Mouse (Mus musculus) right cerebral cortex, adult 2 months (tissue): ENCODE data around the gene Abtb1.
A peak's percentile ranks its signal among the peaks of the same experiment; 100 is the strongest.

Source experiments
- DNase-seq, 2 experiments: peaks; one replicate each; pipeline ENCODE4 v3.0.0; 2021 to 2022; ENCODE audit warnings: low spot score in 2 of 2

Gene Abtb1

GRCm38 (mm10) chr6:88841781-88842689 is at the start of gene Abtb1:
TSS of gene Abtb1 (minus strand) at chr6:88841984.
- peak; percentile 98 for DNase-seq

DNA sequence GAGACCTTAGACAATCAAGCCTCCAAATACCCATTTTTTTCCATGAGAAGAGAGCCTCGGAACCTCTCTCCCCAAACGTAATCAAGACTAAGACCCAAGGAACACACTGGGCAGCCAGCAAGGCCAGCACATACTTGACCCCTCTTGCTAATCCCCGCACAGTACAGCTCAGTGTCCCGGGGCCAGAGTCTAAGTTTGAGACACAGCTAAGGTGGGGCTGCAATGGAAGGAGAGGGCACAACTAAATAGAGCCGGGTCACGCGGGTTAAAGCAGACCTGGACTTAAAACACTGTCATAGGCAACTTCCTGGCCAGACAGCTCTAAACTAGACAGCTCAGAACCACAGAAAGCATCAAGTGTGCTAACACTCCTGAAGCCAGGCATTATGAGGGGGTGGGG is 49.0 kb upstream of the Abtb1 start:
- no peak for DNase-seq

GRCm38 (mm10) chr6:88889410-88890042 is 47.7 kb upstream of the Abtb1 start:
- no peak for DNase-seq

DNA sequence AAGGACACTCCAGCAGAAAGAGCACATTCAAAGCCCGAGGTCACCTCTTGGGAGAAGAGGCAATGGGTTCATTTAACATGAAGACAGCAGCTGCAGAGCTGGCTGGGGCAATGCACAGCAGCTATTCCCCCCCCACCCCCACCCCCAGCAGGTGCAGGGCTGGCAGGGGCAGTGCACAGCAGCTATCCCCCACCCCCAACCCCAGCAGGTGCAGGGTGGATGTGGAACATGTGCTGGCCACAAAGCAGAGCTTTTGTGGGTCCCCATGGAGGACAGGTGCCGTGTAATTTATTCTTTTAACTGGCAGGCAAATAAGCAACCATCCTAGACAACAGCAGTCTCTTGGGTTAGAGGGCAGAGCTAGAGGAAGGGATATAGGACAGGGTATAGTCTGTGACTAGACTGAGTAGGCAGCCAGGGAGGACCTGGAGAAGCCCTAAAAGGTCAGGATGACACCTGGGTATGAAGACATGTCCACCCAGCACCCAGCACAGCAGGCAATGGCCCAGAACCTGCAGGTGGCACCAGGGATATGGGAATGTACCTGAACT is 44.7 kb upstream of the Abtb1 start:
- no peak for DNase-seq

GRCm38 (mm10) chr6:88885644-88886416 is 44.0 kb upstream of the Abtb1 start:
- no peak for DNase-seq

DNA sequence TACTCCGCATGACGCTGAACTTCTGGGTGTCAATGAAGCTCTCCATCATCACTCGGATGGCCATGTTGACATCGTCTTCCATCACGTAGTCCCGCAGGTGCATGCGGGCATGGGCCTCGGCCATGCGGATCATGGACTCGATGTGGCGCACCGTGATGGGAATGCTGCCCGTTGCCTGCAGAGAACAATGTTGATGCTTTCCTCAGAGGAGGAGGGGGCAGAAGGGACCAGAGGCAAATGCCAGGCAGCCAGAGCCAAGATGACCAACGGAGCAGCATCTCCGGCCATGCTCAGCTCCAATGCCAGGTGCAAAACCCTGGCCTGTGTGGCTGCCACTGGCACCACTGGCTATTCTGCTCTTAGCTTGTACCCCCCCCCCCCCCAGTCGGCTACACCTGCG is 42.9 kb upstream of the Abtb1 start:
- no peak for DNase-seq

GRCm38 (mm10) chr6:88884195-88884594 is 42.4 kb upstream of the Abtb1 start:
- DNase-seq: no peak

GRCm38 (mm10) chr6:88881334-88881733 is 39.5 kb upstream of the Abtb1 start:
- DNase-seq: no peak

- DNase-seq: no peak
These were observed 37.7 kb upstream of the Abtb1 start for GRCm38 (mm10) chr6:88879471-88879870.

- peak; percentile 74 to 75 for DNase-seq
These were observed 33.2 kb upstream of the Abtb1 start, which contains the start of gene Podxl2 for GRCm38 (mm10) chr6:88874868-88875508. TSS of gene Podxl2 (minus strand) at chr6:88875044.

DNA sequence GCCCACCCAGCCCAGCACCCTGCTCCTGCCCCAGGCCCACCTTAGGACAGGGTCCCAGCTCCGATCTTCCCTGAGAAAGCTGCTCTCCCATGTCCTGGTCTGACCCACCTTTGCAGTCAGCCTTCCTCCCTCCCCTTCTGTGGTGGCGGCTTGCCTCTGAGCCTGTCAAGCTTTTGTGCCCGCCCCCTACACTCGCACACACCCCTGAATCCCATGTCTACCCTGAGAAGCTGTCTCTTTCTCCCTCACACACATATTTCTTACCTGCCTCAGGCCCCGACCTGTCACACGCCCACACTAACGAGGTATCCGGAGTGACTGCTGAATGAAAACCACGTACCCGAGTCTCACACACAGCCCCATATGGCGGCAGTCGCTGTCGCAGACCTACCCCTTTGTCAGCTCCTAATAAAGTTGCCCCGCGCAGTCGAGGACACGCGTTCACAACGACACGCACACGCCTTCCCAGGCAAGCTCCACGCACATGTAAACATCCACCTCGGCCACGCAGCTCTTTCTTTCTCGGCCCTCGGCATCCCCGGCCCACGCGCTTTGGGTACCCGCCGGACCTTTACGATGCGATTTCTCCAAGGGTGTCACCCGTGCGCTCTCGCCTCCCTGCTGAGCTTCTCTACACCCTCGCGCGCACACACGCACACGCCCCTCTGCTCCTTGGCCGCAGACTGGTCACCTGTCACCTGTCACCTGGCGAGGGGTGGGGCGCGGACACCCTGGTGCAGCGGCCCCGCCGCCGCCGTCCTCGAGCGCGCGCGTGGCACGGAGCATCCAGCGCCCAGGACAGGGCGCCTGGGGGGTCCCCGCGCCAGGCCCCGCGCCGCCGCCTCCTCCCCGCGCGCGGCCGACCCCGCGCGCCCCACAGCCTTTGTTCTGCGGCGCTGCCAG is 32.4 kb upstream of the Abtb1 start:
- peak; percentile 42 to 54 for DNase-seq

DNA sequence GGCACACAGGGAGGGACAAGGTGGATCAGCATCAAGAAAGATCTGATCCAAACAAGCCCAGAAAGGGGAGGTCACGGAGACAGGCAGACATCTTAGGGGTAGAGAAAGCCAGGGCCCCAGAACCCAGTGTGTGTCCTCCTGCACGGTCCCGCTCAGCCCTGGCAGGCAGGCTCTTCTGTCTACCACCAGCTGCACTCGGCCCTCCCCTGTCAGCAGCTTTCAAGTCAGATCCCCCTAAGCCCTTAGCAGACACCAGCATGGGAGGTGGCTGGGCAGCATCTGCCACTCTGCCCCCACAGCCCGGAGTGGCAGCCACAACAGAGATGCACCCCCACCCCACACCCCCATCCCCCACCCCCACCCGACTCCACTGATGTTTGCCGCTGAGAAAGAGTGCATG is 31.0 kb upstream of the Abtb1 start:
- no peak for DNase-seq

DNA sequence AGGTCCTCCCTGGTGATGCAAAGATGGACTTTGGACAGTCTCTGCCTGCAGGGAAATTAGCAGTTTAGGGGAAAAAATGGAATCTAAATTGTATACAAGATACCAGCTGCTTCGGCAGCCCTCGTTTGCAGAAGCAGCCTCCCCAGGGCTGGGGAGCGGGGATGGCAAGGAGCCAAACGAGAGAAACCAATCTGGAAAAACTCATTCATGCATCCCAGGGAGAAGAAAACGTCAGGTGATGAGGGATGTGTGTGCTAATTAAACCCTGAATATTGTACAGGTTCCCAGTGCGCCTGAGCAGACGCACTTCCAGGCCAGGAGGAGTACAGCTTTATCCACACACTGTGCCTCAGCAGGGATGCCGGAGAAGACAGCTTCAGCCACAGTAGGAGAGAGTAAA is 29.8 kb upstream of the Abtb1 start:
- peak; percentile 69 to 74 for DNase-seq

DNA sequence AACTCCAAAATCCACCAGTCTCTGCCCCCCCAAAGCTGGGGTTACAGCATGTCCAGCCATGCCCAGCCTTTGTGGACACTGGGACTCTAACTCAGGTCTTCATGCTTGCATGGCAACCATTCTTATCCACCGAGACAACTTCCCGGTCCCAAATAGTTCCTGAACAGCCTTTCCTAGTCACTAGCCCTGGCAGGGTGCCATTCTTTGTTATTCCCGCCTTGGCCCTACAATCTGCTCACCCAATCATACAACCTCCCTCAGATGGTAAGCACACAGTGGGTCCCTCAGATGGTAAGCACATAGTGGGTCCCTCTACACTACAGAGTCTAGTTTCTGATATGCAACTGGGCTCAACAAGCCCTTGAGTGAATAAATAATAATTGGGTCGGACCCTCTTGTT is 28.8 kb upstream of the Abtb1 start:
- no peak for DNase-seq

- peak; percentile 54 to 55 for DNase-seq
These were observed 27.7 kb upstream of the Abtb1 start for GRCm38 (mm10) chr6:88869459-88869858.

DNA sequence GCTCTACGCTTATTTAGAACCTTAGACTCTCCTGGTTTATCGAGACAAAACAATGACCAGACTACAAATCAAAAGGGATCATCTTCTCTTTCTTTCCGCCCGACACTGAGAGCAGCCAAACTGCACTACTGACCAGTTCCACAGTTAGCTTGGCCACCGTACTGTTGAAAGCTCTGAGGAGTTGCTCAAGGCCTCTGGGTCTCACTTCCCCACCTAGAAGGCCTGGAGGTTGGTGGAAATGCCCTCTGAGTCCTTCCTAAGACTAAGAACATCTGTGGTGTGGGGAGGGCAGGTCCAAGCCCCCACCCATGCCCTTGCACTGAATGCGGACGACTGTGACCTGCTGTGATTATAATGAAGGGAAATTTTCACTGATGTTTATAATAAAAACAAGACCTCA is 23.9 kb upstream of the Abtb1 start:
- no peak for DNase-seq

- DNase-seq: no peak
These were observed 19.1 kb upstream of the Abtb1 start for GRCm38 (mm10) chr6:88860914-88861313.

GRCm38 (mm10) chr6:88858341-88858740 is 16.6 kb upstream of the Abtb1 start:
- no peak for DNase-seq

DNA sequence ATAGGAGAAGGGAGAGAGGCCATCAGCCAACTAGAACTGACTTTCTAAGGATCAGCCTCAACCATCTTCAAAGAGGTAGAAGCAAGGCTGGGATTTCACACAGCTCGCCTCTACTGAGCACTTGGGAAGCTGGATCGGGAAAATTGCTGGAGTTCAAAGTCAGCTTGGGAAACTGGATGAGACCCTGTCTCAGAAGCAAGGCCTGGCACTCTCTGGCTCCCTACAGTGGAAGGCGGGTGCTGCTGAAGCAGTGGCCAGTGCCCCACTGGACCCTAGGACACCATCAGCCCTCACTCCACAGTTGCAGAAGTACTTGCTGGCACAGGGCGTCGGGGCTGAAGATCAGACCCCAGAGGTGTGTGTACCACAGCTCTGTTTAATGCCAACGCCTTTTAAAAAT is 16.0 kb upstream of the Abtb1 start:
- DNase-seq: no peak

DNA sequence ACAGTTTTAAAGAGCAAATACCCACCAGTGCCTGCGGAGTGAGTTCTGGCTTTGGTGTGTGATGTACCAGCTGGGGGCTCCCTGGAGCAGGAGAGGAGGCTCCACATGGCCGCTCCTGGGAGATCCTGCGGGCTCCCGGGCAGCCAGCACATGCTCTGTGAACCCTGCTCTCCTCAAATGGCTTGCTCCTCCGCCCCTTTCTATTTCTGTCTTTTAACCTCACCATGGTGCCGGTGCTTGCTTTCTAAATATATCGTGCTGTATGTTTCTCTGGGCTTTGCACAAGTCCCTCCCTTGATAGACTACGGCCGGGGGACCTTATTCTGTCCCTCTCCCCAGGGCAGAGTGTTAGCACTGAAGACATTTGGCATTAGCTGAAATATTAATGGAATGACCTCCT is 15.5 kb upstream of the Abtb1 start:
- DNase-seq: no peak
